Comparison of ENCODE assay signal across 19 mouse cellular contexts in the genomic region with DNA sequence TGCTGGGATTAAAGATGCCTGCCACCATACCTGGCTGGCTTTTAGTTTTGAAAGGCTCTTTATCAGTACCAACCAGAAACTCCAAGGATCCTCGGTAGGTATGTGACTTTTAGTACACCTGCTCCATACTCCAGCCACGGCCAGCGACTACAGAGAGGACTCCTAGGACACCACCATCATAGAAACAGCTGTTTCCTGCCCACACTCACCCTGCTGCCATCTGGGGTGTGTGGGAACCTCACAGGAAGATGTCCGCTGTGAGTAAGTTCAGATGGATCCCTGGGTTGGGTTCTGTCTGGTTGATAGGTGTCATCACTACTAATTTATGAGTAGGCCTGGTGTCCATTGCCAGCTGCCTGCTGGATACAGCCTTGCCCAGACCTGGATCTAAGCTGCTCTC.
DNase-seq lines count a peak whose midpoint lies in the region; ATAC-seq and TF ChIP-seq lines count a peak whose summit lies in the region.
"Had no signal": no experiment of that assay in that cellular context is flagged by ENCODE, and none has a peak within 500 bp of the region (broad histone marks: within the 10 kb centered on the region; RNA-seq: fewer than 3 reads in every experiment).

No protein-coding gene starts in this region.

- H3K9ac ChIP-seq in liver, postnatal 0 days (replicated peaks): no peak overlapping the region; the same call in 1 of the 2 replicates
- H3K9ac ChIP-seq: embryonic facial prominence, embryonic 12.5 days; forebrain, embryonic 15.5 days; heart, embryonic 12.5 days; hindbrain, embryonic 12.5 days had no signal

- no peak overlapping the region for H3K4me2 ChIP-seq in liver, postnatal 0 days (ENCODE audit: low read depth, low read length)
- H3K4me2 ChIP-seq: embryonic facial prominence, embryonic 12.5 days; forebrain, embryonic 15.5 days; heart, embryonic 12.5 days; hindbrain, embryonic 12.5 days had no signal

- no peak for DNase-seq in liver, postnatal 0 days
- no peak for DNase-seq in liver
- DNase-seq in thymus, postnatal 14 days: peak; percentile 33
- no peak for DNase-seq in thymus, postnatal 25 days
- DNase-seq in thymus, postnatal 4 days: peak; percentile 42
- DNase-seq in lung, postnatal 36 days: no peak
- DNase-seq in ovary, postnatal 10 days (ENCODE audit: low spot score): no peak
- DNase-seq: B cell, adult 2 months; cerebellum, adult 8-10 months; cerebellum, postnatal 14 days; gastrocnemius, postnatal 14 days; heart, adult 2 months had no signal

- peaks cover 2% of the 10 kb centered on the region; the same call in 1 of the 2 replicates for H3K4me1 ChIP-seq in liver, postnatal 0 days (ENCODE audit: insufficient read depth)
- H3K4me1 ChIP-seq in brown adipose tissue, adult 24 weeks (ENCODE audit: control insufficient read depth, insufficient read depth, insufficient read length, low read length): peaks cover 44% of the 10 kb centered on the region
- H3K4me1 ChIP-seq: forebrain, embryonic 15.5 days had no signal

- no peak for TF ChIP-seq EP300 in liver, postnatal 0 days (IDR thresholded peaks at IDR 0.05; ENCODE audit: low read depth)

- no peaks in the 10 kb centered on the region for H3K27me3 ChIP-seq in liver, postnatal 0 days (ENCODE audit: insufficient read depth, low read length)
- H3K27me3 ChIP-seq: embryonic facial prominence, embryonic 12.5 days; forebrain, embryonic 15.5 days; heart, embryonic 12.5 days; hindbrain, embryonic 12.5 days had no signal

- H3K9me3 ChIP-seq in liver, postnatal 0 days (ENCODE audit: low read length): no peaks in the 10 kb centered on the region
- H3K9me3 ChIP-seq: embryonic facial prominence, embryonic 12.5 days; forebrain, embryonic 15.5 days had no signal

- H3K4me3 ChIP-seq in liver, postnatal 0 days (ENCODE audit: low read depth, low read length): no peak overlapping the region
- no peak overlapping the region for H3K4me3 ChIP-seq in brown adipose tissue, adult 24 weeks (ENCODE audit: insufficient read depth, low read depth, low read length)
- H3K4me3 ChIP-seq: embryonic facial prominence, embryonic 12.5 days; forebrain, embryonic 15.5 days; heart, adult 2 months; heart, embryonic 12.5 days; hindbrain, embryonic 12.5 days had no signal

- 52% methylated on average over 4 of the region's 4 CpGs for WGBS in liver, postnatal 0 days (ENCODE audit: insufficient replicate concordance)

- ATAC-seq in liver, postnatal 0 days: no peak; the same call in 1 of the 2 replicates
- ATAC-seq: CD4-positive, CD25-positive, alpha-beta regulatory T cell, adult 4 months; forebrain, embryonic 15.5 days; hindbrain, postnatal 0 days had no signal

- no peak for TF ChIP-seq CTCF in liver, postnatal 0 days (IDR thresholded peaks at IDR 0.05; ENCODE audit: low read depth)

- H3K27ac ChIP-seq in liver, postnatal 0 days (ENCODE audit: low read depth): peak overlapping the region; percentile 75
- H3K27ac ChIP-seq in brown adipose tissue, adult 24 weeks (replicated peaks; ENCODE audit: low read depth, low read length): peak overlapping the region; percentile 82
- H3K27ac ChIP-seq: embryonic facial prominence, embryonic 12.5 days; forebrain, embryonic 15.5 days; heart, adult 2 months; hindbrain, embryonic 12.5 days; hindbrain, postnatal 0 days had no signal

- no peaks in the 10 kb centered on the region for H3K36me3 ChIP-seq in liver, postnatal 0 days (replicated peaks; ENCODE audit: insufficient read depth, low read length)
- H3K36me3 ChIP-seq: embryonic facial prominence, embryonic 12.5 days; forebrain, embryonic 15.5 days; heart, embryonic 12.5 days; hindbrain, embryonic 12.5 days had no signal

Comparison
In these comparisons a context has a peak if more than half of its experiments do, and no peak if none do; other contexts are left out.
1. DNase-seq: peak in thymus, postnatal 14 days (single experiment) and thymus, postnatal 4 days (single experiment); none in liver, postnatal 0 days (single experiment), liver (single experiment), thymus, postnatal 25 days (single experiment), lung, postnatal 36 days (single experiment) and ovary, postnatal 10 days (single experiment).